Mouse (Mus musculus) embryonic facial prominence, embryonic 11.5 days (tissue): ENCODE measurements around the gene Vwce. TPM values are rescaled to one million over a fixed set of nuclear protein-coding genes. Genes with fewer than 3 reads are reported as not detected.

ENCODE experiments used
- ATAC-seq: fragments of 200-750 bp; cut with Nextera tagmentation; replicated peaks from 2 replicates; pipeline ENCODE4 v1.8.0; 2017; ENCODE audit warnings: low read depth; ENCODE audit not compliant: insufficient number of reproducible peaks, low FRiP score, low TSS enrichment
- DNase-seq: peaks from one replicate; pipeline ENCODE4 v3.0.0-alpha.2; 2015; ENCODE audit warnings: low spot score
- H3K27ac ChIP-seq: fragments of 300-500 bp; sonication (generic); replicated peaks from 2 replicates; pipeline ENCODE4 v1.5.1; 2014; ENCODE audit warnings: mild to moderate bottlenecking, low read depth, low read length, control low read depth
- H3K27me3 ChIP-seq: fragments of 300-500 bp; sonication (generic); 2 replicates; pipeline ENCODE4 v1.6.1; 2014; ENCODE audit warnings: mild to moderate bottlenecking, low read length, moderate library complexity, mixed read lengths; ENCODE audit not compliant: control insufficient read depth, insufficient read depth
- H3K36me3 ChIP-seq: fragments of 300-500 bp; sonication (generic); replicated peaks from 2 replicates; pipeline ENCODE4 v1.6.1; 2014; ENCODE audit warnings: low read depth, mild to moderate bottlenecking, low read length, moderate library complexity, mixed read lengths; ENCODE audit not compliant: control insufficient read depth, insufficient read depth
- H3K4me1 ChIP-seq: fragments of 300-500 bp; sonication (generic); 2 replicates; pipeline ENCODE4 v1.6.1; 2014; ENCODE audit warnings: low read length, mixed read lengths; ENCODE audit not compliant: control insufficient read depth, insufficient read depth
- H3K4me2 ChIP-seq: fragments of 300-500 bp; sonication (generic); 2 replicates; pipeline ENCODE4 v1.6.1; 2014; ENCODE audit warnings: low read depth, mild to moderate bottlenecking, control low read depth, low read length, moderate library complexity
- H3K4me3 ChIP-seq: fragments of 300-500 bp; sonication (generic); 2 replicates; pipeline ENCODE4 v1.5.1; 2014; ENCODE audit warnings: low read depth, low read length, control low read depth
- H3K9ac ChIP-seq: fragments of 300-500 bp; sonication (generic); replicated peaks from 2 replicates; pipeline ENCODE4 v1.6.1; 2014; ENCODE audit warnings: mild to moderate bottlenecking, control low read depth, low read length
- H3K9me3 ChIP-seq: fragments of 300-500 bp; sonication (generic); replicated peaks from 2 replicates; pipeline ENCODE4 v1.6.1; 2016; ENCODE audit warnings: mild to moderate bottlenecking, low read length, inconsistent platforms, mixed read lengths; ENCODE audit not compliant: control insufficient read depth
- WGBS: fragments of 180-500 bp; shearing (Covaris S2); extraction: QIAGEN DNeasy Blood & Tissue Kit; methylation state at CpG from one replicate; pipeline ENCODE4 v1.1.7; 2014; 5-methylcytosine and 5-hydroxymethylcytosine counted together
- polyA plus RNA-seq: library from polyadenylated mRNA; unstranded; fragments of >200 nt; fragmentation: Nextera tagmentation; extraction: Ambion mirVana; gene quantifications from 2 replicates; pipeline ENCODE4 v1.2.1, GENCODE M21; 2014

The Vwce gene
- polyA plus RNA-seq, 1 experiment from 2014 or later = 0.73 TPM

DNA sequence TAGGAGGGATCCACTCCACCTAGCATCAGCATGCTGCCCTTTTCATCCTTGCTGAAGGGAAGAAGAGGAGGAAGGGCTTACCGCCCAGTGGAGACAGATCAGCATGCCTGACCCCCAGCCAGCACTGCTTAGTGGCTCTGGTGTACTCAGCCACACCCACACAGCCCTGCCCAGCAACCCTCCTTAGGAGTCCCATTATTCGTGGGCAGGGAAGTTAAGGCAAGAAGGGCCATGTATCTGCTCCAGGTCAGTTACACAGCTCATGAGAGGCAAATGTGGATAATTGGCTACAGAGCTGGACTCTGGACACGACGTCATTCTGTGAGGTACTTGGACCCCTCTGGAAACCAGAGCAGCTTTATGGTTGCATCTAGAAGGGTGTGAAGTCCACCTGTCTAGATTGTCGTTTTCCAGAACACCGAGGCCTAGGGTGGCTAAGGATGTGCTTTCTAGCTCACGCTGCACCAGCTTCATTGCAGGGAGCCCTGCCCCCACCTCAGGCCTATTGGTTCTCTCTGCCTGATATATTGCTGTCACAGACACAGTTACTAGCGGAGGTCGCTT, 37.9 kb downstream of the Vwce start:
- H3K36me3 ChIP-seq = no peaks in the 10 kb centered on the region
- WGBS = 71% methylated on average over 9 of the region's 9 CpGs
- H3K9me3 ChIP-seq = no peaks in the 10 kb centered on the region
- H3K4me1 ChIP-seq = no peaks in the 10 kb centered on the region
- no peak overlapping the region for H3K9ac ChIP-seq
- H3K27ac ChIP-seq = no peak overlapping the region
- H3K4me3 ChIP-seq = no peak overlapping the region
- ATAC-seq = no peak
- no peaks in the 10 kb centered on the region for H3K27me3 ChIP-seq
- no peak for DNase-seq
- no peak overlapping the region for H3K4me2 ChIP-seq

DNA sequence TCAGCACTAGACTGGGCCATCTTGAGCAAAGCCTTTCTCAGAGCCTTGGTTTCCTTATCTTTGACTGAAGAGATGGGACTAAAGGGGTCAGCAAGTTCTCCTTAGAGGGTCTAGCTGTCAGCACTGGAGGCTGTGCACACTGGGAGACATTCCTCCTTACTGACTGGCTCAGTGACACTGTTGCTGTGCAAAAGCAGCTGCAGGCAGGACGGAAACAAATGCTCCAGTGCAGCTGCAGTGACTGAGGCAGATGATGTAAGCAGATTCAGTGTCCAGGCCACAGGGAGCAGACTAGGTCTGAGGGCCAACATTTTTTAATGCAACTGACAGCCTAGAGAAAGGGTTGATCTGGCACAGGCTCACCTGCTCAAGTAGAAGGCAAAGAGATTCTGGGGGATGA, 39.3 kb downstream of the Vwce start:
- Histone ChIP-seq H3K36me3 (no peaks in the 10 kb centered on the region), H3K9ac (no peak overlapping the region), H3K9me3 (no peaks in the 10 kb centered on the region), H3K4me1 (no peaks in the 10 kb centered on the region), H3K27me3 (no peaks in the 10 kb centered on the region), H3K4me3 (no peak overlapping the region), H3K27ac (no peak overlapping the region), H3K4me2 (no peak overlapping the region)
- WGBS = 55% methylated on average over 1 of the region's 1 CpGs
- DNase-seq = no peak
- no peak for ATAC-seq

DNA sequence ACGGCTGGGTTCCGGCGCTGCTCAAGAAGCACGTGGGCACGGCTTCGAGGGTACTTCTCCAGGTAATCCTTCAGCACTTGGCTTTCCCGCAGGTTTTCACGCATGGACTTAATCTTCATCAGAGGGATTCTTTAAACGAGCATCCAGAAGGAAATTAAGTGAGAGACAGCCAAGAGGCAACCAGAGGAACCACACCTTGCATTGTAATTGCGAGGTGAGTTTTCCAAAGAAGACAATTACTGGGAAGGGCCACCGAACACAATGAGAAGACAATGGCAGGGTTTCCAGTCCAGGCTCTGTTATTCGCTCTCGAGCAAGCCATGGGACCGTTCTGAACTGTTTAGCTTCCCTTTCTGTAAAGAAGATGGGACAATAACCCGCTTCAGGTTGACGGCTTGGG, 42.6 kb downstream of the Vwce start:
- Histone ChIP-seq H3K27ac (no peak overlapping the region), H3K4me2 (no peak overlapping the region), H3K9me3 (no peaks in the 10 kb centered on the region), H3K27me3 (no peaks in the 10 kb centered on the region), H3K4me1 (no peaks in the 10 kb centered on the region), H3K9ac (no peak overlapping the region), H3K36me3 (no peaks in the 10 kb centered on the region), H3K4me3 (no peak overlapping the region)
- ATAC-seq = no peak
- DNase-seq = no peak
- WGBS = 88% methylated on average over 16 of the region's 16 CpGs

DNA sequence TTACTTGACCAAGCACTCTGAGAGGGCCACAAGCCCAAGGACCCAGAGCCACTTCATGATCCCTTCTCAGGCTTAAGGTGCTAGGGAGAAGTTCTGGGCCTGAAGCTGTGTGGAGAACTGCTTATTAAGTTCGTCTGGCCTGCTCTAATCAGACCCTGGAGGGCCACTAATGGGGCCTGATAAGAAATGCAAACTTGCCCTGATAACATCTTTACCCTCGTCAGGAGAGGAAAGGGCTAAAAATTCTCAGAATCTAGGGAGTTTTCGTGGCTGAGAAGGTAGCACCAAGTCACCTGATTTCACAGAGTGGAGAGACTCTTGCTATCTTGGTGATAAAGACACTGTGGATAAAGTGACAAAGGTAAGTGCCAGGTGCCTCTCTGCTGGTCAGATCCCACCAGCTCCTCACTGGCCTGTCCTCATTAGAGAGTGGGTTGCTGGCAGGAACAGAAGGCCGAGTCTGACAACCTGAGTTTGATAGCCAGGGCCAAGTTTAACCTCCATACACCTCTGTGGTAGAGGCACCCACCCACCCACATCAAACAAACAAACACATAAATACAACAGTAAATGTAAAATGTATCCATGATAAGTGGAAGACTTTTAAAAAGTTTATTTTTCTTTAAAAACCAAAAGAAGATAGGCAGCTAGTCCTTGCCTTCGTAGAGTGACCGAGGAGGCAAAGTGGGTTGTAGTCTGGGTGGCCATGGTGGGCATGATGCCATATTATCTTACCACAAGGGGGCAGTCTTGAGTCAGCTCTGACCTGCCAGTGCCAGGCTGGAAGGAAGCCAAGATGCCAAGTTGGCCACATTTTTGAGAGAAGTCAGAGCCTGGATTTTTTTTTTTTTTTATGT, 44.1 kb downstream of the Vwce start, which contains the start of gene Pga5:
TSS of gene Pga5 (minus strand) at position 157 of the 857 bp plus-strand sequence.
- Histone ChIP-seq H3K4me2 (no peak within 1 kb of the TSS), H3K36me3 (no peaks in the 10 kb centered on the region), H3K27ac (no peak within 1 kb of the TSS), H3K9me3 (no peaks in the 10 kb centered on the region), H3K9ac (no peak within 1 kb of the TSS), H3K4me1 (no peaks in the 10 kb centered on the region), H3K27me3 (no peaks in the 10 kb centered on the region), H3K4me3 (no peak within 1 kb of the TSS)
- ATAC-seq = no peak; the same call in 1 of the 2 replicates
- WGBS = 42% methylated on average over 6 of the region's 6 CpGs
- DNase-seq = peak; percentile 82

DNA sequence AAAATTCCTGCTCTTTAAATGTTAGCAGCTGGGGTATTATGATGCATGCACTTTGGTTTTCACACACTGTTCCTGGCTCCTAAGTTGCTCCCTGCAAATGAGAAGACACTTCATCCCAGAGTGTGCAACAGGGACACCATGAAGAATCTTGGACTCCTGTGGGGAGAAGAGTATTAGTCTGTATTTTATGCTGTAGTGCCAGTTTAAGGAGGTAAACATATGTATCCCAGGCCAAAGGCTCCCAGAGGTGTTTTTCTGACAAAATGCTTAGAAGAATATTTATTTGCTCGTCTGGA, 44.7 kb downstream of the Vwce start:
- no peak overlapping the region for H3K27ac ChIP-seq
- H3K4me1 ChIP-seq = no peaks in the 10 kb centered on the region
- DNase-seq = no peak
- H3K9ac ChIP-seq = no peak overlapping the region
- no peaks in the 10 kb centered on the region for H3K36me3 ChIP-seq
- no peak for ATAC-seq
- H3K9me3 ChIP-seq = no peaks in the 10 kb centered on the region
- H3K4me2 ChIP-seq = no peak overlapping the region
- no peak overlapping the region for H3K4me3 ChIP-seq
- WGBS = 81% methylated on average over 1 of the region's 1 CpGs
- H3K27me3 ChIP-seq = no peaks in the 10 kb centered on the region

DNA sequence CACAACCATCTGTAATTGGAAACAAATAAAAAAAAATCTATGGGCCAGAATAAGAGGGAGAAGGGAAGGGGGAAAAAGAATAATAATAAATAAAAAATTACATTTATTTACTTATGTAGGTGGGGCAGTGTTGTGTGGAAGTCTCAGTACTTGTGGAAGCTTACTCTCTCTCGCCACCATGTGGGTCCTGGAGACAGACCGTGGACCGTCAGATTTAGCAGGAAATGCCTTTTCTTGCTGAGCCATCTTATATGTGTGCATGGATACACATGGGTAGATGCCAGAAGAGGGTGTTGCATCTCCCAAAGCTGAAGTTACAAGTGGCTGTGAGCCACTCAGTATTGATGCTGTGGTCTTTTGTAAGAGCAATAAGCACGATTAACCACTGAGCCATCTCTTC, 47.6 kb downstream of the Vwce start:
- H3K4me1 ChIP-seq = no peaks in the 10 kb centered on the region
- no peak overlapping the region for H3K9ac ChIP-seq
- no peak overlapping the region for H3K4me3 ChIP-seq
- no peak overlapping the region for H3K4me2 ChIP-seq
- 71% methylated on average over 4 of the region's 4 CpGs for WGBS
- H3K27ac ChIP-seq = no peak overlapping the region
- ATAC-seq (no peak), DNase-seq (no peak)
- no peaks in the 10 kb centered on the region for H3K36me3 ChIP-seq
- no peaks in the 10 kb centered on the region for H3K9me3 ChIP-seq
- H3K27me3 ChIP-seq = no peaks in the 10 kb centered on the region

DNA sequence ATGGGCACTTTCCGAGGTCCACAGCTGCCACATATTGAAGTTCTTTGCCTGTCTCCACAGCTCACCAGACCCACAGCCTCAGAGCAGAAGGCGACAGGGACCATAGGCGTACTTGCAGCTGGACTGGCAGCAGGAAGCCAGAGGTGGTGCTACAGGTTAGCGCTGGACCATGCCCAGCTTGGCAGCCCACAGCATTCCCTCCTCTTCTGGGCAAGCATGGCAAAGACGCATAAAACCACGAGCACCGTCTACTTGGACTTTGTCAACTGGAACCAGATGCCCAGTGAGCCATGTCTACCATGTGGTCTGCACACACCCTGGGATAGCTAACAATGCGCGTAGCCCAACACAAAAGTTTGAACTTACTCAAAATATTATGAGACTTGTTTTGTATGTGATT, 51.1 kb downstream of the Vwce start:
- H3K4me1 ChIP-seq = no peaks in the 10 kb centered on the region; the same call in none of the 2 replicates
- no peak for DNase-seq
- H3K4me2 ChIP-seq = no peak overlapping the region
- ATAC-seq = no peak
- no peaks in the 10 kb centered on the region for H3K9me3 ChIP-seq
- H3K27me3 ChIP-seq = no peaks in the 10 kb centered on the region
- 87% methylated on average over 9 of the region's 9 CpGs for WGBS
- no peak overlapping the region for H3K27ac ChIP-seq
- H3K36me3 ChIP-seq = no peaks in the 10 kb centered on the region
- no peak overlapping the region for H3K9ac ChIP-seq
- no peak overlapping the region for H3K4me3 ChIP-seq

DNA sequence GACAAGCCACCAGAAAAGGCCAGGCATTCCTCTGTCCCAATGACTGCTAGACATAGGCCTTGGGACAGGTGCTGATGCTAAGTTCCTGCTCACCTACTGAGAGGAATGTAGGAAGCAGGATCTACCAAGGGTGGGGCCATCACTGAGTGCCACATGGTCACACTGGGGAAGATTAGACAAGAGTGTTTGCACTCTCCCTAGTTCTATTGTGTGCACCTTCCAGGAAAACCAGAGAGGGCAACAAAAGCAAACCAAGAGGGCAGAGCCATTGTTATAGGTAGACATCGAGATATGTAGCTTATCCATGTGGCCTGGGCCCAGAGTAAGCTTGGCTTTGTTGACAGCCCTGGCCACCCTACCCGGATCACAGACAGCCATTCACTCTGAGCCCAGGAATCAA, 51.7 kb downstream of the Vwce start:
- H3K9me3 ChIP-seq = no peaks in the 10 kb centered on the region
- H3K36me3 ChIP-seq = no peaks in the 10 kb centered on the region
- no peak overlapping the region for H3K9ac ChIP-seq
- ATAC-seq (no peak), DNase-seq (no peak)
- no peak overlapping the region for H3K27ac ChIP-seq
- H3K4me3 ChIP-seq = no peak overlapping the region
- H3K4me2 ChIP-seq = no peak overlapping the region
- WGBS = 72% methylated on average over 2 of the region's 2 CpGs
- H3K27me3 ChIP-seq = no peaks in the 10 kb centered on the region
- H3K4me1 ChIP-seq = no peaks in the 10 kb centered on the region; the same call in none of the 2 replicates
